Mouse (Mus musculus) adrenal gland, adult 2 months (tissue): ENCODE measurements around the gene Spsb4. TPM values are rescaled to one million over a fixed set of nuclear protein-coding genes. Genes with fewer than 3 reads are reported as not detected.

Experiments used
- DNase-seq: peaks from one replicate; pipeline ENCODE4 v3.0.0; 2021
- polyA plus RNA-seq: library from polyadenylated mRNA; depleted of rRNA; stranded (reverse); fragments of >200 nt; gene quantifications from 2 replicates; pipeline ENCODE4 v1.2.3, GENCODE M21; 2012
- total RNA-seq, 2 experiments: library from RNA; stranded (reverse); gene quantifications; 2 replicates each; pipeline ENCODE4 v1.2.3; 2021

The Spsb4 gene
- total and polyA plus RNA-seq, 3 experiments = 1.5 to 2.0 (median 1.6) TPM

DNA sequence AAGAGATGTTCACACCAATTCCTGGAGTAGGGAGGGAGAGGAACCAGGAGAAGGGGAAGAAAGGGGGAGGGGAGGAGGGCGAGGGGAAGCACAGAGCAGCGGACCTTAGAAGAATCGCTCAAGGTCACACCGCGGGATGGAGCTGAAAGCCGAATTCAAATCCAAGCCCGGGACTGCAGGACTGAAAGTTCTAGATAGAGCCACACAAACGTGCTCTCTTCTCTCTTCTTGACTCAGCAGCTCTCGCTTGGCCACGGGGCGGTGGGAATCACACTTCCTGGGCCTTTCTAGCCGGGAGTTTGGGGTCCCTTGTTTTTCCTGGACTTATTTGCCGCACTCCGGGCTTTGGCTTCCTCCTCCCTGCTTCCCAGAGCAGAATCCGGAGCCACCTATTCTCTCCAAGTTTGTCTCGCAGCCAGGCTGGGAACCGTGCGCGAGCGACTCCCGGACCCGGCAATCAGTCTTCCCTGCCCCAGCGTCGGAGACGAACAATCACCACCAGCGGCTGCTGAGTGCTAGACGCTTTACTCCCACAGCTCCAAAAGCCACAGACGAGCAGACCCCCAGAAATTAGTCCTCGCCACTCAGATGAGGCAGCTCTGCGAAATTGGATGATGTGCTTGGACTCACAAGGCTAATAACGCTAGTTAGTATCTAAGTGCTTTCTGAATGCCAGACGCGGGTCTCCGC, 1.4 kb downstream of the Spsb4 start:
- peak; percentile 41 for DNase-seq

DNA sequence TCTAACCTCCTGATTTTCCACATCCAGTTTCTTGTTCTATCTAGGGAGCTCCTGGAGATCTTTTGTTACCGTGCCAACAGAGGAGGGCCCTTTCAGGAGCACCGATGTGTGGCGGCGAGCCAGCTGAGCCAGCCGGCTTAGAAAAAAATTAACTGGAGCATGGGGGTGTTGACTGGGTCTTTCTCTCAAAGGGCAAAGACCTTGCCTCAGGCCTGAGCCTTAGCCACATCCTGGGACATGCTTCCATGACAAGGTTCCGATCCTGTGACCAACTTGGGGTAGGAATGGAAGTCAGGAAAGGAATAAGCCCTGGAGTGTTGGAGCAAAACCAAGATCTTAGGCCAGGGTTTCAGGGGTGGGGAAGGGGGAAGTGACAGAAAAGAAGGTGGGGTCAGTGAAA, 2.9 kb downstream of the Spsb4 start:
- peak; percentile 13 for DNase-seq

DNA sequence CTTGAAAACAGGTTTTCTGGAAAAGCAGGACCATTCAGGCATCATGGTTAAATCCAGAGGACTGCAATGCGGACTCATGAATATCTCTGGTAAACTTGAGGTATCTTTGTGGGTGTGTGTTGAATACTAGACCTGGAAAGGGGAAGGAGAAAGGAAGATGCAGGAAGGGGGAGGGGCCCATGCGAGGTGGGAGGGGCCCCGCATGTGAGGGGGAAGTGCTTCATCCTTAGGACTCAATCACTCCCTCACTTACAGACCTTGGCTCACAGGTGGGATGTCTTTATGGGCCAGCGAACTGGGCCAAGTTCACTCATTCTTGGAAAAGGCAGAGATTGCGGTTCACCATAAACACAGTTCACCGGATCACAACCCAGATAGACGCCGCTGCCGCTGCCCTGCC, 4.9 kb downstream of the Spsb4 start:
- no peak for DNase-seq

DNA sequence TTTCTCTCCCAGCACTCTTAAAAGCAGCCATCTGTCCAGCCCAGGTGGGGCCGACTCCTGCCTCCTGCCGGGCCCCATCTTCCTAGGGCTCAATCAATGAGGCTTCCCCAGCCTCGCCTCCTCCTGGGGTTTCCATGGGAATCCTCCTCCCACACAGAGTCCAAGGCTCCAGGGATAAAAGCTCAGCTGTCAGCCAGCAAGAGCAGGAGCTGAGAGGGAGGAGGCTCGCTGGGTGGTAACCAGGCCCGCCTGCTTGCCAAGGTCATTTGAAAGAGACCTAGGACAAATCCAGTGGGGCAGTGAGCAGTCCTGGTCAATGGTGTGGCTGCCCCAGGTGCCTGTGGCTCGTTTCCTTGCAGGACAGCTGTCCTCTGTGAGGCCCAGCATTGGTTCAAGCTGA, 5.5 kb downstream of the Spsb4 start:
- DNase-seq = peak; percentile 46

DNA sequence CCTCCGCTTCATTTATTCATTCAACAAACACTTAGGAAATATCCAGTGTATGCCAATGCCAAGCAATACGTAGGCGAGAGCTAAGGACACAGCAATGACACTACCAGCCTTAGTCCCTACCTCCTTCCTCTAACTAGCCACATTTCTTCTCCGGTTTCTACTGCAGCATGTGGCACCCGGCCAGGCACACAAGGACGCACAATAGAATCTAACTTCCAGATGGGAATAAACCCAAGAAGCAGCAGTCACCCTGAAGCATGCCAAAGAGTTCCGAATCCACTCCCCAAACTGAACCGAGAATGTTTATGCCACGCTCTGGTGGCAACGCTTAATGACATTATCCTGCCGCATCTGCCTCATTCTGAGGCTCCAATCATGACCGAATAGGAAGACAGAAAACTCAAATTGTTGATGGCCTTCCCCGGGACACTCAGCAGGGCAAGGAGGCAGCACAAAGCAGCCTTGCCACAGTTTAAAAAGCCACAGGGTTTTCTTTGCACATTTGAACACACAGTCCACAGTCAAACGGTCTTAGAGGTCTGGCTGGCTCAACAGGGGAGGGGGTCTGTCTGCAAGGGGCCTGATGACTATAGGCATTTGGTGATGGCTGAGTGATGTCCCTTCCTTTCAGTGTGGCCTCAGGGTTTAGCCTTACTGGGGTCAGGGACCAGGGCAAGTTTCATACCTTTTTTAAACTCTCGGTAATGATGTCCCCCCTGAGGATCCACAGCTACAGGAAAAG, 7.0 kb downstream of the Spsb4 start:
- DNase-seq = peak; percentile 74

DNA sequence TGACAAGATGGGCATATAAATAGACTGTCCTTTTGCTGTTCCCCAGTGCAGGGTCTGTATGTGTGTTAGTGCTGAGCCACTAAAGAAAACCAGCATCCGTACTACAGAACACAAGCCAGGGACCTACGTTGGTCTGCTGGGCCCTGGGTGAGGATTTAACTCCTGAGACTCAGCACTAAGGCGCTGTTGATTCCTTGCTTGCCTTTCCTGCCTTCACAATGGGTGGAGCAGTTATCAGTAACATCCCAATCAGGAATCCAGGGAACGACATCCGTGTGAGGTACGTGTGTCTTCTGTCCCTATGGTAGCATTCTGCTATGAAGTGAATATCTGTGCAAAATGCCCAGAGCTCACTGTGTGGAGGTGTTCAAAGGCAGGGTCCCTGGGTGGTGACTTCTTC, 8.2 kb downstream of the Spsb4 start:
- no peak for DNase-seq

DNA sequence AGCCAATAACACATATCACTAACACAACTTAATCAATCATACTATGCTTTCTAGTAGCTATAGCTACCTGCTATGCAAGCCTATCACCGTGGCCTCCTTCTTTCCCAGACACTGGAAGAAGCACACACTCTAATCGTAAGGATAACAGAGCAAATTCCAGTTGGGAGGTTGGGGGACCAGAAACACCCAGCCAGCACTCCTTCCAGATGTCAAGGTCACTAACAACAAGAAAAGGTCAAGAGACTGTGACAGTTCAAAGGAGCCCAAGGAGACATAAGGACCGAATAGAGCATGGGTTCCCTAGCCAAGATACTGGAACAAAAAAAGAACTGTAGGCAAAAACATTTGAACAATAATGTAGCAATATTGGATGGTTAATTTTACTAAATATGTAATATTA, 13.9 kb downstream of the Spsb4 start:
- DNase-seq = no peak

DNA sequence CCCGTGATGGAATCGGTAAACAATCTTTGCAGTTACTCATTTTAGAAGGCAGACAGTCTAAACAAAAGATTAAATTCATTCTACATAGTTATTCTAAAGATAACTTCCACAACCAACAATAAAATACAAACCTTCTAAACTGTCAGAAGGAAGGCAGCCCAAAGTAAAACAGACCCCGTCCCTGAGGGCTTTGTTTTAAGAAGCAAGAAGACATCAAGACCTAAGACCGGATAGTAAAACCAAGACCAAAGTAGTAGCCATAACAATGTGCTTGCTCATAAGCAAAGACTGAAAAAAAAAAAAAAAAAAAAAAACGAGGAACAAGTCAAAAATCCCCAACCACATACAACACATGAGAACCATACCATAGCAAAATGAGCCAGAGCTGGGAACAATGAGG, 15.5 kb downstream of the Spsb4 start:
- no peak for DNase-seq

DNA sequence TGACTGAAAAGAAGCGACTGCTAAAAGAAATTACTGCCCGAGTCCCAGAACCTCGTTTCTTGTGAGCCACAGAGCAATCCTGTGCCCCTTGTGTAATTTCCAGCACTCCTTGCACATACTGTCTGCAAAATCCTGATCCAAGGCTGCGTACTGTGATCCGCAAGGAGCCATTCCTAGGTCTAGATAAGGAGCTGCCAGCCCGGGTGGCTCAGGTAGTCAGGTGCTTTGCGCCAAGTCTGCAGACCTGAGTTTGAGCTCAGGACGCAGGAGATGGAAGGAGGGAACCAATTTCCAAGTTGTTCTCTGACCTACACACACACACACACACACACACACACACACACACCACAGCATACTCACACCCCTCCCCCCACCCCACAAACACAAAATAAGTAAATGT, 16.0 kb downstream of the Spsb4 start:
- no peak for DNase-seq

DNA sequence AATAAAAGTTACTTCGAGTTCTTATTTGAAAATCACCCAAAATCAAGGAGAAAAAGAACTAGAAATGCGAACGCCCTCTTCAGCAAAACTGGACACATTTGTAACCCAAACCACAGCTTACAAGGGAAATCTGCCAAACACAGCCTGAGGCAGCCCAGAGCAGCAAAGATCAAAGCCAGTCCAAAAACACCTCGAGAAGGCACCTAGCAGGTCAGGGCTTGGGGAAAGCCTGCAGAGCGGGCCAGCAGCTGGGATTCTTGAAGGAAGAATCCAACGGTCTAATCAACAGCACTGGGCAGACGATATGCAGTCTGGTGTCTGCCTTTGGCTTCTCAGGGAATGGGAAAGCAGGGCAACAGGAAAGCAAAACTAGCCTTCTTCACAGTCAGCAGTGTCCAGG, 16.6 kb downstream of the Spsb4 start:
- no peak for DNase-seq

DNA sequence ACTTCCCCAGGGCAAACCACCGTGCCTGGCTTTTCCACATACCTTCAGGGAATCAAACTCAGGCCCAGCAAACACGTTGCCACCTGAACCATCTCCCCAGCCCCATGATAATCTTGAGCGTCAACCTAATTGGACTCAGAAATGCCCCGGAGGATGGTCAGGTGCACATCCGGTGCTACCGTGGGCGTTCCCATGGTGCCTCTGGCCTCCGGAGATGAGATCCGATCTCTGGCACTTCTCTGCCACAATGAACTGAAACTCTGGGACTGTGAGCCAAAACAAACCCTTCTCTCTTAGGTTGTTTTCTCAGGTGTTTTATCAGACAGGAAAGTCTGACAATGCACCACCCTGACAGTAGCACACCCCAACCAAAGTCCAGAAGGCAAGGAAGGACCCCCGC, 17.2 kb downstream of the Spsb4 start:
- no peak for DNase-seq

DNA sequence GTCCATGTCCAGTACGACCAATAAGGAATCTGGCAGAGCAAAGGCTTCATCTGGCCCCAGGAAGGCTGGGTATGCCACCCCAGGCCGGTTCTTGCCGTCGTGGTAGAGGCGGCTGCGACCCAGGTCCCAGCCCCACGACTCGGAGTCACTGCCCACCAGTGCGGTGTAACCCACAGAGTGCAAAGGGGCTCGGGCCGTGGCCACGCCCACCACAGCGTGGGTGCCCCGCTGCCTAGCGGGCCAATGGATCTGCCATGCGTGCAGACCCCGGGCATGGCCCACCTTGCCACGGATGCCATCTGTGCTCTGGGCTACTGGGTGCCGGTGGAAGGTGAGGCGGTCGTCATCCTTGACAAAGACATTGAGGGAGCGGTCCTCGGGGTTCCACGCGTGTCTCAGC, 22.9 kb downstream of the Spsb4 start:
- DNase-seq = no peak

DNA sequence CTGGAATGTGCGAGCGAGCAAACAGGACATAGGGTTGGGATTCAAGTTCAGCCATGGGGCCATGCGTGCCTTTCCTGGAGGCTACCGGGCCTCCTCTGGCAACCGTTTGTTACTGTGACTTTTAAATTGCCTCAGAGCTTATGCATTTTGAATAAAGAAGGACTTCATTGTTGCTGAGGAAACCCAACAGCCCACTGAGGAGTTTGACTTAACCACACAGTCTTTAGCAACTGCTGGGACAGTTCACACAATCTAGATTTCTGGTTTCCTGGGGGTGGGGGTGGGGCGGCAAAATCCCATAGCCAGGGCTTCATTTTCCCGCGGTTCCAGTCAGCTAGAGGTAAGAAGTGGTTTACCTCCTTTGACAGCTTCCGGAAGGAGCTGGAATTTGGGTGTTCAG, 23.9 kb downstream of the Spsb4 start:
- DNase-seq = no peak

DNA sequence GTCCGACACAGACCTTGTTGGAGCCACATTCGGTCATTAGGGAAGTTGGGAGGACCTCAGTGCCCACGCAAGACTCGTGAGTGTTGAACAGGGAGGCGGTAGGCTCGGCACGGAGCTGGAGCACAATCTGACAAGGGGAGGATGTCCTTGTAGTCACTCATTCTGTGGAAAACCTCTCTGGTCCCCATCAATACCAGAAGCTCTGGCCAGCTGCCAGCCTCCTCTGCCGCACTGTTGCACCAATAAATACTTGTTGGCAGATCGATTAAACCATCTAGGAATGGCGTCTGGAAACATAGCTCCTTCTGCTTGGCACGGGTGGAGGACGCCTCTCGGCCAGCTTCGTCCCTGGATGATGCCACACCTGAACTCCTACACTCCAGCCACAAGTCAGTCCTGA, 27.5 kb downstream of the Spsb4 start:
- no peak for DNase-seq

DNA sequence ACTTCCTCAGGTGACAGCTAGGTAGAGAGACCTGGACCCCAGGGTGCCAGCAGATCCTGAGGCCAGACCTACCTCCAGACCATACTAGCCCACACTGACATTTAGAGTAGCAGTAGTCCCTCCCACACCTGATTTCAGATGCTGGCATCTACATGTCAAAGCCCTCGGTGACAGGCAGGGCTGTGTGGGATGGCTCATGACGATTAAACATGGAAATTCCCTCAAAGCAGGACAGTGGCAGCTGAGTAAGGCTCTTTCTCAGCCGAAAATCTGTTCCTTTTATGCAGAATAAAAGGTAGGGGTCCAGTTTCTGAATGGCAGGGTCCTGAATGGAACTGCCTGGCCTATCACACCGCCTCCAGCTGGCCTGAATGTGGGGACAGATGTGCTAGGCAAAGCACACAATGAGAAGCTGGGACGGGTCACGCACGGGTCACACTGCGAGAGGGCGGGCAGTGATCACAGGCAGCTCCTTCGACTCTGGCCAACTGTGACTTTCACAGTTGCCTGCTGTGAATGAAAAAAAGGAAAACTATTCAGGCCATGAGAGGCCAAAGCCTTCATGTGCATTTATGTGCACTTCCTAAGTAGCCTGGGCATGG, 29.2 kb downstream of the Spsb4 start:
- DNase-seq = no peak

DNA sequence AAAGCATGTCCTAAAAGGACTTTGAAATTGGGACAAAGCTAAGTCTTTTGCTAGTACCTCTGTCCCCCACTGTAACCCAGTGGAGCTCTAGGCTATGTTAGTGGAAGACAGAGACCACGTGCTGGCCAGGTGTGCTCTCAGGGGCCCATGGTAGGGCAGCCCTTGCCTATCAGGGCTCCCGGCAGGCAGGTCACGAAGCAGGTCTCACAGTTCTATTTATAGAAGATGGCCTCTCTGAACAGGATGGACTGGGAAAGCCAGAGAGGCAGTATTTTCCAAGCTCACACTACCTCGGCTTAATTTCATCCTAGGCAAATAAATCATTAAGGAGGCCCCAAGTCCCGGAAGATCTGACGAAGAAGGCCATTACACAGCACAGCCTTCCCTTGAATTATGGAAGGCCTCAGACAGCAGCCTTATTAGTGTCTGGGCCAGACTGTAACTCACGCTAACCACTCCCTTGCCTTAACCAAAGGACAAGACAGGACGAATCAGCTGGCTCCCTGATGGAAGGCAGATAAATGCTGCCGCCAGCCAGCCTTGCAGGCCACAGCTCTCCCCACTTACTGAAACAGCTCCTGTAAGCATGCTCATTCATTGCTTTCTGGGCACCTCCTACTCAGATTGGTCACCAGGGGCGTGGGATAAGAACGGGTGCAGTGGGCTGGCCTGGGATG, 31.7 kb downstream of the Spsb4 start:
- no peak for DNase-seq

DNA sequence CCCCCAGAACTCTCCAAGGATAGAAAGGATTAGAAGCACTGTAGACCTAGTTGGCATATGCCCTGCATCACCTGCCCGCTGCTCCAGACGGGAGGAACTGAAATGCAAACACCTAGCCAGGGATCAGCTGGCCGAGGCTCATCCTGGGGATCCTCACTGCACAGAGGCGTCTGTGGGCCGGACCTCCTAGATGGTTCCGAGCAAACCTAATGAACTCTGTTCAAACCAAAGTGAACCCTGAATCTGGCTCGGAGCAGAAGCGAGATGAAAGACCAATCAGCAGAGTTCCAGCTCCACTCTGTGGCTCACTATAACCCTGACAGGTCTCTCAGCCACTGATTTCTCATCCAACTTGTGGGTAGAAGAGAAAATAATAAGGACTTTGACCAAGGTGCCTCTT, 34.6 kb downstream of the Spsb4 start:
- no peak for DNase-seq

DNA sequence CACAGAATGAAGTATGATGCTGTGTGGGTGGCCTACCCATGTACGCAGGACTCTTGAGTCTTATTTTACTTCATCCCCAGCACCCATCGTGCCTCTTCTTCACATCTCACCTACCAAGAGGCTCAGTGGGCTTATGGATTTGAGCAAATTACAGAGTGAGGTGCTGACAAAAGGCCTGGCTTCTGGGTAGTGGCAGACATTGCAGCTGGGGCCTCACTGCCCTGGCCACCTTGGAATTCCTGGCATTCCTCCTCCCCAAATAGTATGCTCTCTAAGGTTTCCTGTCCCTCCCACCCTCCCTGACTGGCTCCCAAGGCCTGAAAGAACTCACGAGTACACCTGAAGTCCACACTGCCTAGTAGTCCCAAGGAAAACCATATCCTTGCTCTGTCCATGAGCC, 35.7 kb downstream of the Spsb4 start:
- no peak for DNase-seq

DNA sequence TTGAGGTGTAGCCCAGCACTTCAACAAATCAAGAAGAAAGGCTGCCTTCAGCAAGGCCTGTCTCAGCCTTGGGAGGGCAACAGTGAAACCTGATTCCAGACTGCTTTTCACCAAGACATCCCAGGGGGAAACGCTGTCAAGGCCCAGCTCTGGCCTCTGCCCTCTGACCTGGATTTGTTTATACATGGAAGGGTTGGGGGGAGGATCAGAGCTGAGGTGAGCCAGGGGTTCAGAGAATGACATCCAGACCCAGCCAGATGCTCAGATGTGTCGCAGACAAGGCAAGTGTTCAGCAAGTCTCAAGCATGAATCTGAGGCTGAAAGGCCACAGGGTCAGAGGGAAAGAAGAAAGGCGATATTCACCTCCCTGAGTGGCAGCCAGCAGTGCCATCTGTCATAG, 36.3 kb downstream of the Spsb4 start:
- DNase-seq = no peak

DNA sequence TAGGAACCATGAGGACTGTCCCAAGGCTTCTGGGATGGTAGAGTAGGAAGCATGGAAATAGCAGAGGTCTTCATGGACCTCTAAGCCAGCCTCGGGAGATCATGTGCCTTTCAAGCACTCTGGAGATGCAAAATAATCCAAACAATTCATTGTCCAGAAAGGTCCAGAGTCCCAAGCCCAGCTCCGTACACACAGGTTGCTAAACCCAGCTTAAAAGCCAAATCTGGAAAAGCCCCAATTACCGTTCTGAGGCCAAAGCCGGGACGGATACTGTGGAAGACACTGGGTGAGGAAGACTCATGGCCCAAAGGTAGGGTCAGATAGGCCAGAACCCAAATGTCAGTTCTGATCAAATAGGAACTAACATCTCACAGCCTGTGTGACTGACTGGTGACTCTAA, 36.8 kb downstream of the Spsb4 start:
- DNase-seq = no peak

DNA sequence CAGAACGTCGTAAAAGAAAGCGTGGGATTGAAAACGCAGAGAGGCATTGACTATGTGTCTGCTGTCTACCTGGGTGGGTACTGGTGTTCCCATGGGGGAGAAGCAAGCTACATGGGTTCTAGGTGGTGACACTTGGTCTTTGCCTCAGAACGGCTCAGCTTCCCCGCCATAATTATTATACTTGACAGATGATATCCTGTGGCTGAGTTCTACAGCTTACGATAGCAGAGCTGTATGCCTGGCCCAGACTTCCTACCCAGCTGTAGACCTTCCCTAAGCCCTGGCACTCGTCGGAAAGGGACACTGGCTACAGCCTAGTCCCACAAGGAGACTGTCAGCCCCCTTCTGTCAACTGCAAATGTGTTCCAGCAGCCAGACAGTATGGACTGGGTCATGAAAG, 37.5 kb downstream of the Spsb4 start:
- no peak for DNase-seq

DNA sequence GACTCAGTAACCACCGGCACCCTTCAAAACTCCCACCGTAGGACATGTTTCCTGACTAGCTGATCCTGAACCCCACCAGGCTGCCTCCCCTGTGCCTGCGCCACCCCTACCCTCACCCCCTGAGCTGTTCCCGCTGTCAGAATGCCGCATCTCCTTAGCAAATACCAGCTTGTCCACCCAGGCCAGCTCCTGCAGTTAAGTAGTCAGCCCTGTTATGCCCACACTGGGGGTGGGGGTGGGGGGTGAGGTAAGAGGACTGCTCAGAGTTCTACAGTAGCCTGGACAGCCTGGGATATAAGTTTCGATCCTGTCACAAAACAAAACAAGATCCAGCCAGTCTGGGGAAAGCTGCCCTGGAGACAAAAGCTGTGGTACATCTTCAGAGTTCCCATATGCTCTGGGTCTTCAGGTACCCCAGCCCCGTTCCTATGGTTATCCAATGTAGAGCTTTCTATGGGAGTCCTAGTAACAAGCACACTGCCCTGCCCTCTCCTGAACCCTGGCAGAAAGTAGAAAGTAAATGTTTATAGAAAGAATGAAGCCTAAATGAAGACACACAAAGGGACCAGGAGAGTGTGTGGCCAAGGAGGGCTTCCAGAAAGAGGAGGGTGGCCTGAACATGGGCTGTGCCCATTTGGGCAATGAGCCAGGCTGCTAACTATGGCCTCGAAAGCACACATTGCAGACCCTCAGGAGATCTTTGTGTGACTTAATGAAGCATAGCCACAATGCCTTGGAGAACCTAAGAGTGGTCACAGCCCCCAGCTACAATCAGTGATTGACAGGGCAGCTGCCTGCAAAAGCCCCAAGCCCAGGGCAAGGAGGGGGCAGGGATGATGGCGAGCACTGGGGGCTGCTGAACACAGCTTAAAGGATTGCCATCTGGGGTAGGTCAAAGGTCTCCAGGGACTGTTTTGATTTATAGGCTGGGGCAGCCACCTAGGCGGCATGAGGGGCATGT, 38.3 kb downstream of the Spsb4 start:
- no peak for DNase-seq
